Mouse (Mus musculus): Measurements from ENCODE around the gene Rpl21. TPM values are rescaled to one million over a fixed set of nuclear protein-coding genes. Genes with fewer than 3 reads are reported as not detected.
A peak's percentile ranks its signal among the peaks of the same experiment; 100 is the strongest.

Rpl21 gene
- polyA plus RNA-seq, 1 experiment from 2014 or later: 515 TPM

- Histone ChIP-seq H3K36me3 (ENCODE audit: control insufficient read depth, insufficient read depth, low read length) (no peaks in the 10 kb centered on the region), H3K4me2 (replicated peaks; ENCODE audit: low read depth, low read length) (no peak overlapping the region), H3K9ac (ENCODE audit: low read depth, low read length) (no peak overlapping the region), H3K4me3 (ENCODE audit: low read depth, low read length) (no peak overlapping the region), H3K27me3 (ENCODE audit: control insufficient read depth, insufficient read depth, low read length) (no peaks in the 10 kb centered on the region), H3K9me3 (ENCODE audit: control insufficient read depth, low read length) (no peaks in the 10 kb centered on the region), H3K27ac (ENCODE audit: low read depth, low read length) (no peak overlapping the region), H3K4me1 (replicated peaks; ENCODE audit: control insufficient read depth, insufficient read depth, low read length) (no peaks in the 10 kb centered on the region)
- ATAC-seq (ENCODE audit: low FRiP score) (no peak), DNase-seq (ENCODE audit: low spot score) (no peak)
- 78% methylated on average over 8 of the region's 8 CpGs for WGBS
Measured at GRCm38 (mm10) chr5:146817583-146817982, 15.1 kb upstream of the Rpl21 start.

- WGBS: 89% methylated on average over 8 of the region's 8 CpGs
- DNase-seq (ENCODE audit: low spot score) (no peak), ATAC-seq (ENCODE audit: low FRiP score) (no peak)
- Histone ChIP-seq H3K4me2 (replicated peaks; ENCODE audit: low read depth, low read length) (no peak overlapping the region), H3K9me3 (ENCODE audit: control insufficient read depth, low read length) (no peaks in the 10 kb centered on the region), H3K4me3 (ENCODE audit: low read depth, low read length) (no peak overlapping the region), H3K27me3 (ENCODE audit: control insufficient read depth, insufficient read depth, low read length) (no peaks in the 10 kb centered on the region), H3K36me3 (ENCODE audit: control insufficient read depth, insufficient read depth, low read length) (no peaks in the 10 kb centered on the region), H3K27ac (ENCODE audit: low read depth, low read length) (no peak overlapping the region), H3K9ac (ENCODE audit: low read depth, low read length) (no peak overlapping the region), H3K4me1 (replicated peaks; ENCODE audit: control insufficient read depth, insufficient read depth, low read length) (no peaks in the 10 kb centered on the region)
Measured at GRCm38 (mm10) chr5:146818906-146819623, 13.6 kb upstream of the Rpl21 start.

- 88% methylated on average over 5 of the region's 5 CpGs for WGBS
- Histone ChIP-seq H3K4me2 (replicated peaks; ENCODE audit: low read depth, low read length) (no peak overlapping the region), H3K27me3 (ENCODE audit: control insufficient read depth, insufficient read depth, low read length) (no peaks in the 10 kb centered on the region), H3K4me3 (ENCODE audit: low read depth, low read length) (no peak overlapping the region), H3K9me3 (ENCODE audit: control insufficient read depth, low read length) (no peaks in the 10 kb centered on the region), H3K27ac (ENCODE audit: low read depth, low read length) (no peak overlapping the region), H3K36me3 (ENCODE audit: control insufficient read depth, insufficient read depth, low read length) (no peaks in the 10 kb centered on the region), H3K4me1 (replicated peaks; ENCODE audit: control insufficient read depth, insufficient read depth, low read length) (no peaks in the 10 kb centered on the region), H3K9ac (ENCODE audit: low read depth, low read length) (no peak overlapping the region)
- ATAC-seq (ENCODE audit: low FRiP score) (no peak), DNase-seq (ENCODE audit: low spot score) (no peak)
Measured at GRCm38 (mm10) chr5:146823005-146823404, 9.7 kb upstream of the Rpl21 start.

- Histone ChIP-seq H3K36me3 (ENCODE audit: control insufficient read depth, insufficient read depth, low read length) (no peaks in the 10 kb centered on the region), H3K27me3 (ENCODE audit: control insufficient read depth, insufficient read depth, low read length) (no peaks in the 10 kb centered on the region), H3K4me1 (replicated peaks; ENCODE audit: control insufficient read depth, insufficient read depth, low read length) (no peaks in the 10 kb centered on the region), H3K4me3 (ENCODE audit: low read depth, low read length) (no peak overlapping the region), H3K27ac (ENCODE audit: low read depth, low read length) (no peak overlapping the region), H3K9ac (ENCODE audit: low read depth, low read length) (no peak overlapping the region), H3K4me2 (replicated peaks; ENCODE audit: low read depth, low read length) (no peak overlapping the region), H3K9me3 (ENCODE audit: control insufficient read depth, low read length) (no peaks in the 10 kb centered on the region)
- 53% methylated on average over 8 of the region's 8 CpGs for WGBS
- no peak for ATAC-seq (ENCODE audit: low FRiP score)
- DNase-seq (ENCODE audit: low spot score): no peak
Measured at GRCm38 (mm10) chr5:146829528-146829927, 3.2 kb upstream of the Rpl21 start.

GRCm38 (mm10) chr5:146832435-146832768, 288 bp upstream of the Rpl21 start:
- H3K9me3 ChIP-seq (ENCODE audit: control insufficient read depth, low read length): no peaks in the 10 kb centered on the region
- H3K9ac ChIP-seq (ENCODE audit: low read depth, low read length): peak overlapping the region; percentile 98
- peak overlapping the region; percentile 75; the same call in 1 of the 2 replicates for H3K27ac ChIP-seq (ENCODE audit: low read depth, low read length)
- ATAC-seq (ENCODE audit: low FRiP score) (no peak), DNase-seq (ENCODE audit: low spot score) (no peak)
- no peaks in the 10 kb centered on the region for H3K4me1 ChIP-seq (replicated peaks; ENCODE audit: control insufficient read depth, insufficient read depth, low read length)
- peak overlapping the region; percentile 73 for H3K4me2 ChIP-seq (replicated peaks; ENCODE audit: low read depth, low read length)
- peak overlapping the region; percentile 97 for H3K4me3 ChIP-seq (ENCODE audit: low read depth, low read length)
- WGBS: 55% methylated on average over 7 of the region's 7 CpGs
- peaks cover 10% of the 10 kb centered on the region; the same call in 1 of the 2 replicates for H3K36me3 ChIP-seq (ENCODE audit: control insufficient read depth, insufficient read depth, low read length)
- no peaks in the 10 kb centered on the region for H3K27me3 ChIP-seq (ENCODE audit: control insufficient read depth, insufficient read depth, low read length)

- H3K4me3 ChIP-seq (ENCODE audit: low read depth, low read length): peak overlapping the region; percentile 97
- H3K27me3 ChIP-seq (ENCODE audit: control insufficient read depth, insufficient read depth, low read length): no peaks in the 10 kb centered on the region
- no peaks in the 10 kb centered on the region for H3K4me1 ChIP-seq (replicated peaks; ENCODE audit: control insufficient read depth, insufficient read depth, low read length)
- ATAC-seq (ENCODE audit: low FRiP score): no peak
- peaks cover 10% of the 10 kb centered on the region; the same call in 1 of the 2 replicates for H3K36me3 ChIP-seq (ENCODE audit: control insufficient read depth, insufficient read depth, low read length)
- H3K9me3 ChIP-seq (ENCODE audit: control insufficient read depth, low read length): no peaks in the 10 kb centered on the region
- H3K9ac ChIP-seq (ENCODE audit: low read depth, low read length): peak overlapping the region; percentile 98
- H3K27ac ChIP-seq (ENCODE audit: low read depth, low read length): peak overlapping the region; percentile 75
- DNase-seq (ENCODE audit: low spot score): no peak
- H3K4me2 ChIP-seq (replicated peaks; ENCODE audit: low read depth, low read length): peak overlapping the region; percentile 73
- 27% methylated on average over 8 of the region's 8 CpGs for WGBS
Measured at GRCm38 (mm10) chr5:146833673-146834201, 1.0 kb downstream of the Rpl21 start.

- no peak for DNase-seq (ENCODE audit: low spot score)
- ATAC-seq (ENCODE audit: low FRiP score): no peak
- H3K27me3 ChIP-seq (ENCODE audit: control insufficient read depth, insufficient read depth, low read length): no peaks in the 10 kb centered on the region
- peaks cover 10% of the 10 kb centered on the region; the same call in 1 of the 2 replicates for H3K36me3 ChIP-seq (ENCODE audit: control insufficient read depth, insufficient read depth, low read length)
- H3K4me2 ChIP-seq (replicated peaks; ENCODE audit: low read depth, low read length): no peak overlapping the region
- no peaks in the 10 kb centered on the region for H3K4me1 ChIP-seq (replicated peaks; ENCODE audit: control insufficient read depth, insufficient read depth, low read length)
- H3K27ac ChIP-seq (ENCODE audit: low read depth, low read length): no peak overlapping the region
- no peak overlapping the region for H3K4me3 ChIP-seq (ENCODE audit: low read depth, low read length)
- WGBS: 89% methylated on average over 8 of the region's 8 CpGs
- no peak overlapping the region for H3K9ac ChIP-seq (ENCODE audit: low read depth, low read length)
- H3K9me3 ChIP-seq (ENCODE audit: control insufficient read depth, low read length): no peaks in the 10 kb centered on the region
Measured at GRCm38 (mm10) chr5:146834959-146835358, 2.3 kb downstream of the Rpl21 start.

- WGBS: 75% methylated on average over 7 of the region's 7 CpGs
- no peaks in the 10 kb centered on the region for H3K27me3 ChIP-seq (ENCODE audit: control insufficient read depth, insufficient read depth, low read length)
- H3K4me1 ChIP-seq (replicated peaks; ENCODE audit: control insufficient read depth, insufficient read depth, low read length): no peaks in the 10 kb centered on the region
- no peak for DNase-seq (ENCODE audit: low spot score)
- H3K27ac ChIP-seq (ENCODE audit: low read depth, low read length): no peak overlapping the region
- ATAC-seq (ENCODE audit: low FRiP score): no peak
- peaks cover 10% of the 10 kb centered on the region; the same call in 1 of the 2 replicates for H3K36me3 ChIP-seq (ENCODE audit: control insufficient read depth, insufficient read depth, low read length)
- H3K4me2 ChIP-seq (replicated peaks; ENCODE audit: low read depth, low read length): no peak overlapping the region
- H3K9ac ChIP-seq (ENCODE audit: low read depth, low read length): no peak overlapping the region
- H3K9me3 ChIP-seq (ENCODE audit: control insufficient read depth, low read length): no peaks in the 10 kb centered on the region
- no peak overlapping the region for H3K4me3 ChIP-seq (ENCODE audit: low read depth, low read length)
Measured at GRCm38 (mm10) chr5:146837967-146838720, 5.5 kb downstream of the Rpl21 start.
